Mouse (Mus musculus): ENCODE results near the gene Gm20538.

Gm20538 gene

DNA sequence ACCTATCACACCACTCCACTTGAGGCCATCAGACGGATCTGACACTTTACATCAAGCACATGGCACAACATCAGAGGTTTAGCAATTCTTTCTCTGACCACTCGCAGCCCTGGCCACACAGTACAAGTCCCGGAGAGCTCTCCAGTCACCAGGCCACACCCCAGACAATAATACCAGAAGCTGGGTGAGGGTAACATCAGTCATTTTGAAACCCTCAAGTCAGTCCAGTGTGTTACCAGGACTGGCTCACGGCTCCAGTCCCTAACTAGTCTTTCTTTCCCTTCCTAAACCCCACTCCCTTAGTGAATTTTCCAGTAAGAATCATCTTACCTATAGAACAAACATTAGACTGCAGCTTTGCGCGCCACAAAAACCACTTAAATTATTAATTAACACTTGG, 22.6 kb downstream of the Gm20538 start:
- no peak for DNase-seq (ENCODE audit: low spot score)

DNA sequence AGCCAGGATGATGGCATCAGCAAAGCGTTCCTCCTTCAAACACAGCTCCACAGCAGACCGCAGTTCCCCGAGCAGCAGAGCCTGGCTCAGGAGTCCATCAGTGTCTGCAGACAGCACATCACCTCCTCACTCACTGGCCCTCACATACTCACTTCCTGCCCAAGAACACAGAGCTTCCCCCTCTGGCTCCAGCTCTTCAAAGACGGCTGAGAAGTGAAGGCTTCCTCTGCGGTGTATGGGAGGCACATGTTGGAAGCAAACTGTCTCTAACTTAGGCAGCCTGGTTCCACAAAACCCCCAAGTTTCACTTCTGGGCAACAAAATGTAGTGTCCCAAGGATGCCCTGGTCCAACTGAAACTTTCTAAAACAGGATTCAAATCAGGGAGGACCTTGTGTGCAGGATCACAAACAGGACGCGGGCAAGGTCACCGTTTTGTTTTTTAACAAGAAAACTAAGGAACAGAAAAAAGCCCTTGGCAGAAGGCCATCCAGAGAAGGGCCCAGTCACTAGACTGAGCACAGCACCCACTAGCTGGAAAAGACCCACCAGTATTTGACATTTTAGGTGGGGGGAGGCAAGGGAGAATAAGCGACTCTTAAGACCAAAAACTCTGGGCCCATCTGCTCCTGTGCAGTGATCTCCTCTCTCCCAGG, 27.0 kb downstream of the Gm20538 start:
- no peak for DNase-seq (ENCODE audit: low spot score)

DNA sequence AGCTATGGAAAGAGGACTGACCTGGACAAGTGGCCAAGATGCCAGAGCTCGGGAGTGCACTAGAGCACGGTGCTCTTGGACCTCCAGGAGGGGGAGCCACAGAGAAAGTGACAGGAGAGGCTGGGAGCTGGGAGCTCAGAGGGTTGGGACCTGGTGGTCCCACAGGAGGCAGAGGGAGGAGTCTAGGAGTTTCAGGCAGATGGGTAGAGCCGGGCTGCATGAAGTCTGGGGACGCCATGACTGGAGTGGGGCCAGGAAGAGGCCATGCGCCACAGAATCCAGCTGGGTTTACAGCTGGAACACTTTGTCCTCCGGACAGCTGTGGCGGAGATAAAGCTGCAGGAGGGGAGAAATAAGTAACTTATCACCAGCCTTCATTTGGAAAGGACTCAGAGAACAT, 33.5 kb downstream of the Gm20538 start:
- no peak for DNase-seq (ENCODE audit: low spot score)

DNA sequence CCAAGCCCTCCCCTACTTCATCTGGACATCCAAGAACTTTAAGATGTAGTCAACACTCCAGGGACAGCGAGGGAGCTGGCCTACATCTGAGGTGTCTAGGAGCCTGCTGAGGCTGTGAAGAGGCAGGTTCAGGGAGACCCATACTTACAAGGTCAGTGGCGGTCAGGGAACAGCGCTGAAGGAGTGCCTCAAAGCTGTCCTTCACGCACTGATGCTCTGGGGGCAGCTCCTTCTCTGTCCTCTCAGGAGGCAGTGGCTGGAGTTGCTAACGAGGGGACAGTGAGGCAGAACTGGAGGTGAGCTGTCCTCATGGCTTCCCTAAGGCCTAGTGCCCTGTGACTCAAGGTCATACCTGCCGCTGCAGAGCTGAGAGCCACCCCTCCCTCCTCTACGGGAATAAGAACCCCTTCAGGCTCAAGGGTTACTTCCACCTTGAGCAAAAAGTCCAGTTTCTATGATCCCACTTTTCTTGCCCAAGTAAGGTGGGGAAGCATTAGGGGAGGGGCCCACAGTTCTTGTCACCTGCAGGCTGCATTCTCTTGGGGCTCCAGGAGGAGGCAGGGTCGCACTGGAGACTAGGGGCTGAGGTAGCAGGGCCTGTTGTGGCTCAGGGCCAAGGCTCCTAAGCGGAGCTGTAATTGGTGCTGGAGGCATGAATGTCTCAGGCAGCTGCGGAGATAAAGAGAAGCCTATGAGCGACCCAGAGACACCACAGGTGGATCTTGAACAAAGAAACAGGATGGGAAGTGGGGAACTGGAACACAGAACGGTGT, 34.4 kb downstream of the Gm20538 start:
- DNase-seq (ENCODE audit: low spot score) = no peak

DNA sequence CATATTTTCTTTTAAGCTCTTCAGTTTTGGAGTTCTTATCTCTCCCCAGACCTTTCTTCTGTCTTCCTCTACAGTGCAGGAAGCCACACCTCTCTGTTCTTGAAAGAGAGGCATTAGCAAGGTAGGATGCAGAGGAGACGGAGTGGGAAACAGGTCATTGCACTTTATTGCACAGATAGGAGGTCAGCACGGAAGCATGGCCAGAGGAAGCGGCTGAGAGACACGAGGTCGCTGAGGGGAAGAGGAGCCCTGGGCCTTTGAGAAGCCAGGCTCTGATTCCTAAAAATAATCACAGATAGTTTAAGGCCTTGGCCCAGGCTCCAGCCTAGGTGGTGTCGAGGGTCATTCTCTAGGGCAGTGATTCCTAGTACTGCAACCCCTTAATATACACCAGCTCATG, 36.9 kb downstream of the Gm20538 start:
- no peak for DNase-seq (ENCODE audit: low spot score)

DNA sequence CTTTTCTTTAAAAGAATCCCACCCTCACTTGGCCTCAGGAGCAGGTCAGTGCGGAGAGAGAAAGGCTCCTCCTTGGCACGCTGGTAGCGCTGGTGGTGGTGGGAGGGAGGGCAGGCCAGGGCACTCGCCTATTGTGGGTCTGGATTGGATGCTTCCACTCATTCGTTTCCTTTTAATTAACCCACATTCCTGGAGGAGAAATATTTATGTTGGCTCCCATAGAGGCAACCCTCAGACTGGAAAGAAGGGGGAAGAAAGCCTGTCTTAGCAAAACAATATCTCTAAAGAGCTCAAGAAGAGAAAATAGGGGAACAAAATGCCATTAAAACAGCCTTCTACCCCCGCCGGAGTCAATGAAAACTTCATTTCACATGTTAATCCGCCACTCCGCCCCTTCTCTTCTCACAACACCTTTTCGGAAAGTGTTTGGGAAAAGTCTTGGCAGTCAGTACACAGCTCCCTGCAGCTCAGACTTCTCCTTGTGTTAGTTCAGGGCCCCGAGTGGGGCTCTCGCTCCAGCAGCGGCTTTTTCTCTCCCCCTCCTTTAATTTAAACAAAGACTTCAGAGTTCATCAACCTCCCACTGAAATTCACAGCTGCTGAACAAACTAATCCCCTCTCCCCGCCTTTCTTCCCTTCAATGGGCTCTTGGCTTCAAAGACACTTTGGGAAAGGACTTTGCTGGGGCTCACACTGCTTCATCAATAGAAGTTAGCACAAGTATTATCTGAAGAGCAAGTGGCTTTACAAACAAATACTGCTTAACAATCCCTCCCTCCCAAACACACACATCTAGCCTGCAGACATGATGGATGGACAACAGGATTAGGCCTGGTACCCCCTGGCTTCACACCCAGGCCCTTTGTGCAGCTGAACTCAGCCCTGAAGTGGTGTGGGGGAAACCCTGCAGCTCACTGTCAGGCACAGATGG, 37.8 kb downstream of the Gm20538 start:
- no peak for DNase-seq (ENCODE audit: low spot score)

DNA sequence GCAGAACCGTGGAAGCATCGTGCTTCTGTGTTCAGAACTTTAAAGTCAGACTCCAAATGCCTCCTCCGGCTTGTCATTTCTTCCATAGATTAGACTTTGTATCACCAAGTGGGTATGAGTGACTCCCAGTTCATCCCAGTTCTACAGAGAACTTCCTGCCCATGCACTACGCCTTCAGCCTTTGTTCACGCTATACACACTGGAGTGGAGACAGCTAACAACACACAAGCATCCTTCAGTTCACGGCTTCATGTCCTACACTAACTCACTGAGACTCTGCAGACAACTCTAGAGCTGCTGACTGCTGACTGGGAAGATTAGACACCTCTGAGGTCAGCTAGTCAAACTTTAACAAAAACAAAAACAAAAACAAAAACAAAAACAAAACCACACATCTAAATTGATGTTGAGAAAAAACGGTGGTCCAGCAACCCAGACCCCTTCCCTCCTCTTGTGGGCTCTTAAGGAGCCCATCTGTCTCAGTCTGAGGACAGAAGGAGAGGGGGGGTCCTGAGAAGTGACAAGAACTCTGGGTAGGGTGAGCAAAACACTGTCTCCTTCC, 38.6 kb downstream of the Gm20538 start:
- no peak for DNase-seq (ENCODE audit: low spot score)

DNA sequence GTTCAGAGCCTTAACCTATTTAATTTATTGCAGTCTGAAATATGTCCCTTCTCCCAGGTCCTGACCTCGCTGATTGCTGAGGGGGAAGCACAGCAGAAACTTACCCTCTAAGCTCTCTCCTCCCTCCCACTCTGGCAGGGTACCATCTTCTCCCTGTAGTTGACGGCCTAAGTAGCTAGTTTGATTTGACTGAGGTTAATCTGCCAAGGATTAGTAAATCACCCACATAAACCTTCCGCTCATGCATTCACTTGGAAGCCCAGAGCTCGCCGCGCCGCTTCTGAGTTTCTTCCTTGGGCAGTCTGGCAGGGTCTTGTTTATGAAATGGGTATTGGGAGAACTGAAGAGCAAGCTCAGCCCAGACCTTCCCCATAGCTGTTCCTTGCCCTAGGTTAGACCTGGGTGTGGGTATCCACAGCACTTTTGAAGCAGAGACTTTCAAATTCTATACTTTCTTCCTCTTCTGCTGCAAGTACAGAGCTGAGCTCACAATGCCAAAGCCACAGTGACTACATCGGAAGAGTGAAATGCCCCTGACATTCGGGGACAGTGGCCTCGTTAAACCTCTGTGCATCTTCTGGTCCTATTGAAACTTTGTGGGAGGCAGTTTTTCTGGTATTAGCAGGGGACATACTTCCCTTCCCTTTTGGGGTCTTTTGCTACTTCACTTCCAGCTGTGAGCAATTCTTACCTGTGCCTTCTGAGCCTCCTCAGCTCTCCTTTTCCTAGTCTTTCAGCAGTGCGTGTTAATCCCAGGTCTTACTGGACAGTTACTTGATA, 39.4 kb downstream of the Gm20538 start:
- no peak for DNase-seq (ENCODE audit: low spot score)

DNA sequence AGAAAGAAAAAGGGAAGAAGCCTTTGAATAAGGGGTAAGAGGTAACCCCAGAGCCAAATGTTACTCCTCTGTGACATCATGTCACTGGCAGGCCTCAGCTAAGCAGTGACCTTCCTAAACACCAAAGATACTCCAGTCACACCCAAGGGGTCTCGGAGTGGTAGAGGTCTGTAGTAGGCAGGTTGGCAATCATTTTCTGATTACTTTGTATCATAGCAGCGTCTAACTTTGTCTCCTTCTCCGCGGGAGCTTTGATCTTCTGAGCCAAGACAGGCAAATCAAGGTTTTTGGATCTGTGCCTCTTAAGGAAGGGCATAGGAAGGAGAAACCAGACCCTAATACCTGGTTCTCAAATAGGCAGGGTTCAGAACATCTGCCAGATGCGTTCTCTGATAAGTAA, 40.0 kb downstream of the Gm20538 start:
- no peak for DNase-seq (ENCODE audit: low spot score)

DNA sequence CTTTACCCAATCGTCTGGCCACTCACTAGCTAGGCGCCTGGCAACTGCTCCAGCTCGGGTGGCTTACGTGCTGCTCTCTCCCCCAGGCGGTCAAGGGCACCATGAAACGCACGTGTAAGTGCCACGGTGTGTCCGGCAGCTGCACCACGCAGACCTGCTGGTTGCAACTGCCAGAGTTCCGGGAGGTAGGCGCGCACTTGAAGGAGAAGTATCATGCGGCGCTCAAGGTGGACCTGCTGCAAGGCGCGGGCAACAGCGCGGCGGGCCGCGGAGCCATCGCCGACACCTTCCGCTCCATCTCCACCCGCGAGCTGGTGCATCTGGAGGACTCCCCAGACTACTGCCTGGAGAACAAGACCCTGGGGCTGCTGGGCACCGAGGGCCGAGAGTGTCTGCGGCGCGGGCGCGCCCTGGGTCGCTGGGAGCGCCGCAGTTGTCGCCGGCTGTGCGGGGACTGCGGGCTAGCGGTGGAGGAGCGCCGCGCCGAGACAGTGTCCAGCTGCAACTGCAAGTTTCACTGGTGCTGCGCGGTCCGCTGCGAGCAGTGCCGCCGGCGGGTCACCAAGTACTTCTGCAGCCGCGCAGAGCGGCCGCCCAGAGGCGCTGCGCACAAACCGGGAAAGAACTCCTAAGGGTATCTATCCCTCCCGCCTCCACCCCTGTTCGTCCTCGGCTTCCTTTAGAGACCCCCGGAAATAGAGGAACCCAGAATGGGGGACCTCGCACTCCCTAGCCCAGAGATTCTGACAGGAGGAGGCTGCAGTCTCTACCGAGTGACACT, 41.0 kb downstream of the Gm20538 start:
- no peak for DNase-seq (ENCODE audit: low spot score)

DNA sequence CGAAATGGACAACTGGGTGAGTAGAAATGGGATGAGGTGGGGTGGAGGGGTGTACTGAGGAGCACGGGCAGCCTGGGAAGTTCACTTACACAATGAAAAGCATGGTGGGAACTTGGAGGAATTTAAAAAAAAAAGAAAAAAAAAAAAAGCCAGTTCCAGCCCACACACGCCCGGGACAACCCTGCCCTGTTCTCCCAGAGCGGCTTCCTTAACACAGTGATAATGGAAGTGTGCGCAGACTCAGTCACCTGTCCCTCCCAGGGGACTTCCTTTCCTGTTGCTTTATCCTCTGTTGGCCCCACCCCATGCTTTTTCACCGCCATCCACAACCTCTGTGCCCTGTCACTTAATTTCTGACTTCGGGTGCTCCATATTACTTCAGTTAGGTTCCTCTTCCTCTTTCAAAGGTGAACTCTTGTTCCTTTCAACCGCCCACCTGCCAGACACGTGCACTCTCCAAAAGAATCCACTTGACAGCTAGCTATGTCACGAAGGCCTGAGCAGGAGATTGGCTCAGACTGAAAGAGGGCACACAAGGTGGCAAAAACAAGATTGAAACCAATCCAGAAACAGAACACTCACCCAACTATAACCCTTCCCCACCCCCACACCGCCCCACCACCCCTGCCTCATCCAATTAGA, 42.0 kb downstream of the Gm20538 start:
- DNase-seq (ENCODE audit: low spot score) = no peak

DNA sequence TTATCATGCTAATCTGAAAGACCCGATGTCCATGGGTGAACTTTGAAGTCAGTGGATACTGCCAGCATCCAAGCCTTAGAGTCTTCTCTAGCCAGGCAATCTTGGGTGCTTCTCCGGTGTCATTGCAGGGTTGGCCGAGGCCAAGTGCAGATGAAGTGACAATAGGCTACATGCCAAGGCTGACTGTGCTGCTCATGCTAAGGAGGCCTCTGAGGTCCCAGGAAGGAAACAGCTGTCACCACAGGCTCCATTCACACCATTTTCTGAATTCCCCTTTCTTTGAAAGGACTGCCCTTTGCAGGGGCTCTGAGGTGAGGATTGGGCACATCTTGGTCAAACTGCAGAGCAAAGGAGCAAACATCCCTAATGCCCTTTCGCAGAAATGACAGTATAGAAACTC, 49.9 kb downstream of the Gm20538 start:
- DNase-seq (ENCODE audit: low spot score) = no peak

DNA sequence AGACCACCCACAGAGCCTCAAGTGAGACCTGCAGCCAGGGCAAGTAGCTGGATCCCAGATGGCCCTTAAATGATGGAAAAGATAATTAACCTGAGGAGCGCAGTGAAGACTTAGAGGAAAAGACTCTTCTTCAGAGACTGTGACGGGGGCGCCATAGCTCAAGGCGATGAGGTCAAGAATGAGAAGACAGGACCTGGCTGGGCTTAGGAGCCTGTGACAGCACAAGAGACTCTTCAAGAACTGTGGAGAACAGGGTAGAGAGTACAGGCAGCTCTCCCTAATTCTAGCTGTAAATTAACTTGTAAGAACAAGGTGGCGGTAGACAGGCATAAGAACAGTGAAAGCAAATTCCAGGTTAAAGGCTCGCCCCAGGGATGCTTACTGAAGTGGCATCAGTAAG, 50.7 kb downstream of the Gm20538 start:
- no peak for DNase-seq (ENCODE audit: low spot score)

DNA sequence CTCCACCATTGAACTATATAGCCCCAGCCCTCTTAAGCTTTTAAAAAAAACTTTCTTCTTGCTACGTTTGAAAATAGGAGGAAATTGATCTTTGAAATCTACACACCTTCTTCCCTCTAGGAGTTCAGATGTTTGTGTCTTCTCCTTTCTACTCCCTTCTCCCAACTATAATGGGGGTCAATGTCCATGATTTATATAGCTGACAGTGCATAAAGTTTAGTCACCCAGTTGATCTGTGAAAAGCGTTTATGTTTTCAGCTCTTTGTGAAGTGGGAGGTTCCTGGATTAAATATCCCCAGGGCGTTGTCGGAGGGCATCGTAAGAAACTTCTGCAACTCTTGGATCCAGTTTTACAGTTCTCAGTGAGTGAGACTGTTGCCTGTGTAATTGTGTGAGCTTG, 52.4 kb downstream of the Gm20538 start:
- DNase-seq (ENCODE audit: low spot score) = no peak

DNA sequence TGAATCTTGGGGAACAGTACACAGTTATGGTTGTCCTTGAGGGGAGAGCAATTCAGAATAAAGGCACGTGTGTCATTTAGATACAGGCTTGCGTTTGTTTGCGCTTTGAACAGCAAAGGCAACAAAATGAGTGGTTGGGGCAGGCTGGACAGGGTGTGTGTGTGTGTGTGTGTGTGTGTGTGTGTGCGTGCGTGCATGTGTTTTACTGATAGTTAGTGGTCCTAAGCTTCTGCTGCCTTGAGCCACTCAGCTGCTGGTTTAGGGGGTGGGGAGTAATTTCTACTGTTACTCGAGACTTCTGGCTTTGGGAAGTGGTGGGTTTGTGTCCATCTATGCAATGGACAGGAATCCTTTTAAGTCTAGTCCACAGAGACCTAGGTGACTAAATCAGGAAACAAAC, 53.7 kb downstream of the Gm20538 start:
- DNase-seq (ENCODE audit: low spot score) = no peak

DNA sequence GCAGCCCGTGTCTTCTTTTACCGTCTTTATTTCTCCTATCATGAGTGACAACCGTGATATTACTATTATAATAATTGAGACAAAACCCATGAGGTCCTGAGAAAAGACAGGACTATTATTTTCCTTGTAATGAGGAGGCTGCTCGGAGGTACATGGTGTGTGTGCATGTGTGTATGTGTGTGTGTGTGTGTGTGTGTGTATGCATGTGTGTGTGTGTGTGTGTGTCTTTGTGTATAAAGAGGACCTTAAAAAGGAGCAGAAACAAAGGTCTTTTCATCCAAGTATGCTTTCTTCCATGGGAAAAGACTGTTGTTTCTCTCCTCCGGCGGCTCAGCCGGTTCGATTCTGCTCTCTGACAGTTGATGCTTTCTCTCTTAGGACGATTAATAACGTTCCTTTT, 55.7 kb downstream of the Gm20538 start:
- no peak for DNase-seq (ENCODE audit: low spot score)

DNA sequence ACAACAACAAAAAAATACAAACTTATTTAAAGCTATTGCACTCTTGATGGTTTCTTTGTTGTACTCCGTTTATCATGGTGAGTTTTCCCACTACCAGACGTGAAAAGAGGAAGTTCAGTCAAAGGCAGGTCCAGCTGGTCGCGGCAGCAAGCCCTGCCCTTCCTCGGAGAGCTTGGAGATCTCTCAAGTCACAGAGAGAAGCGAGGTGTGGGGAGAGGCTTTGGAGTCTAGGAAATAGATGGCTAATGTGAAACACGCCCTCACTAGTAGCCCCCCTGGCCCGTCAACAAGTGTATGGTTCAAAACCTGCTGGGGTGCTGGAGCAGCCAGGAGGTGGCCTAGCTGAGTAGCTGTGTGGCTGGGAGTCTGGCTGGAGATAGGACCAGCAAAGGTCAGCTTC, 56.1 kb downstream of the Gm20538 start:
- no peak for DNase-seq (ENCODE audit: low spot score)

All from urinary bladder, postnatal 25 days (tissue).